Mouse (Mus musculus): ENCODE data around the gene Akap11. TPM values are rescaled to one million over a fixed set of nuclear protein-coding genes. Genes with fewer than 3 reads are reported as not detected.

Gene Akap11
- total RNA-seq, 4 experiments from 2014 or later = 34.5 to 47.1 (median 36.8) TPM

DNA sequence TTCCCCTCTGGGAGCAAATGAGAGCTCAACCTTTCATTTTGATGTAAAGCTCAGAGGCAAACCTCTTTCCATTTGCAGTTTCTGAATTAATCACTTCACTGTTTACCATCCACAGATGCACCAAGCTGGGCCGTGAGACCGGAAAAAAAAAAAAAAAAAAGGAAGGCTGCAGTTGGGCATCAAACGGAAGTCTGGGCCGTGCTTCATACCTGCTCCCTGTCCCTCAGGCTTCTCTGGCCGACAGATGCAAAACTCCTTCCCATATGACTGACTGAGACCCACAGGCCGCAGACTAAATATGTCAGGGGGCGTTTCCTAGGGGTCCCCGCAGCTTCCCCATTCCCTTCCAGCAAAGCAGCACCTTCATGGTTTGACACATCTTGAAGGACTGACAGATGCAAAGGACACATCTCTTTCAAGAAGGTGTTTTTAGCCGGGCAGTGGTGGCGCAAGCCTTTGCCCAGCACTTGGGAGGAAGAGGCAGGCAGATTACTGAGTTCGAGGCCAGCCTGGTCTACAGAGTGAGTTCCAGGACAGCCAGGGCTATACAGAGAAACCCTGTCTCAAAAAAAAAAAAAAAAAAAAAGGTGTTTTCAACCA, 87.7 kb downstream of the Akap11 start:
- no peak for DNase-seq (ENCODE audit: low spot score)

GRCm38 (mm10) chr14:78448017-78448416, 88.6 kb downstream of the Akap11 start:
- DNase-seq (ENCODE audit: low spot score) = no peak

DNA sequence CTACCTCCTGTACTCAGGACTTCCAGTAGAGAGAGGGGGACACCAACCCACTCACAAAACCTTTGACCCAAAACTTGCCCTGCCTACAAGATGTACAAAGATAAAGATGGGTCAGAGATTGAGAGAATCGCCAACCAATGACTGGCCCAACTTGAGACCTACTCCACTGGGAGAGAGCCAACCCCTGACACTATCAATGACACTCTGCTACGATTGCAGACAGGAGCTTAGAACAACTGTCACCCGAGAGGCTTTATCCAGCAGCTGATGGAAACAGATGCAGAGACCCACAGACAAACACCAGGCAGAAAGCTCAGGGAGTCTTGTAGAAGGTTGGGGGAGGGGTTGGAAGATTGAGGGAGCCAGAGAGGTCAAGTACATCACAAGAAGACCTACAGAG, 89.1 kb downstream of the Akap11 start:
- DNase-seq (ENCODE audit: low spot score) = no peak

Other genes with a start within 250 kb of the Akap11 start
- gene Tnfsf11, start 228.8 kb downstream of the Akap11 start, total RNA-seq (2022) = not detected
- 1 to 10 TPM; 4.3 to 7.0 (median 5.9) TPM for gene Dgkh, start 196.0 kb upstream of the Akap11 start, total RNA-seq (2022)

Data from heart, adult 8-10 months (tissue).